Mouse (Mus musculus) heart, adult 2 months (tissue): ENCODE measurements around the gene Rassf5.

Source experiments
- CTCF ChIP-seq: fragments of 200-600 bp; IDR thresholded peaks from 2 replicates; pipeline ENCODE4 v1.8.1; 2022; ENCODE audit warnings: antibody characterized with exemption, mild to moderate bottlenecking, moderate library complexity
- EP300 ChIP-seq: fragments of 200-500 bp; IDR thresholded peaks from 2 replicates; pipeline ENCODE4 v1.6.1; 2011; ENCODE audit warnings: low read depth, low read length, control low read depth; ENCODE audit not compliant: insufficient read depth
- POLR2A ChIP-seq: fragments of 200-500 bp; IDR thresholded peaks from 2 replicates; pipeline ENCODE4 v1.6.1; 2011; ENCODE audit warnings: mild to moderate bottlenecking, low read depth, low read length, control low read depth; ENCODE audit not compliant: insufficient read depth

DNA sequence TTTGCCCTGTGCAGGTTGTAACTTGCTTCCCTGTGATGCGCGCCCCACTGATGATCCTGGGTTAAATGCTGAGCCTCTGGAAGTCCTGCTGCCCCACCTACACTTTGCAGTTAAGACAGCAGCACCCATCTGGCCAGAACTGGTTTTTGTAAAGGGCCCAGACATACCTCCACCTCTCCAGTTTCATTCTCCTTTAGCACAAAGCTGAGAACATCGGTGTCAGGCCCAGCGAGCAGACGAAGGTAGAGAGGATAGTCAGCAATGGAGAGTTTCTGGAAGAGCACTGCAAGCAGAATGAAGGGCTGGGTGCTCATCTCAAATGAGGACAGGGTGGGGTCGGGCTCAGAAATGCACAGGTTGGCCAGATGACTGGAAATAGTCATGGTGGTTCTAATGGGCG lies 64.7 kb downstream of the Rassf5 start:
- no peak for TF ChIP-seq CTCF
- no peak for TF ChIP-seq POLR2A
- no peak for TF ChIP-seq EP300
